Mouse (Mus musculus): Measurements from ENCODE around the gene Nfkbib. TPM values are rescaled to one million over a fixed set of nuclear protein-coding genes. Genes with fewer than 3 reads are reported as not detected.
A peak's percentile ranks its signal among the peaks of the same experiment; 100 is the strongest.

Gene Nfkbib
- polyA plus RNA-seq, 1 experiment from 2014 or later: 44.5 TPM

- peaks cover 7% of the 10 kb centered on the region; the same call in 1 of the 2 replicates for H3K4me1 ChIP-seq
- 0 out of 2 replicates have a peak, but pooled peaks cover 5% of the 10 kb centered on the region for H3K9me3 ChIP-seq
- WGBS: 7% methylated on average over 14 of the region's 14 CpGs
- peaks cover 5% of the 10 kb centered on the region for H3K27me3 ChIP-seq
- no peaks in the 10 kb centered on the region for H3K36me3 ChIP-seq
- 0 out of 2 replicates have a peak overlapping the region, but pooled peaks have one; percentile 10 for H3K4me2 ChIP-seq (replicated peaks)
- H3K27ac ChIP-seq (replicated peaks): no peak overlapping the region
- no peak for ATAC-seq (ENCODE audit: low FRiP score, low read depth)
- H3K4me3 ChIP-seq: no peak overlapping the region
- no peak overlapping the region for H3K9ac ChIP-seq (replicated peaks)
These were observed 40.7 kb downstream of the Nfkbib start for GRCm38 (mm10) chr7:28726600-28726999.

GRCm38 (mm10) chr7:28724613-28725012 lies 42.7 kb downstream of the Nfkbib start:
- Histone ChIP-seq H3K27ac (replicated peaks) (no peak overlapping the region), H3K4me2 (replicated peaks) (no peak overlapping the region), H3K36me3 (no peaks in the 10 kb centered on the region), H3K27me3 (no peaks in the 10 kb centered on the region; the same call in 1 of the 2 replicates), H3K4me3 (no peak overlapping the region), H3K4me1 (peaks cover 7% of the 10 kb centered on the region; the same call in 1 of the 2 replicates), H3K9ac (replicated peaks) (no peak overlapping the region), H3K9me3 (no peaks in the 10 kb centered on the region)
- 94% methylated on average over 2 of the region's 2 CpGs for WGBS
- no peak for ATAC-seq (ENCODE audit: low FRiP score, low read depth)

GRCm38 (mm10) chr7:28722079-28722478 lies 45.2 kb downstream of the Nfkbib start:
- H3K4me1 ChIP-seq: peaks cover 4% of the 10 kb centered on the region; the same call in 1 of the 2 replicates
- no peak overlapping the region for H3K27ac ChIP-seq (replicated peaks)
- no peaks in the 10 kb centered on the region for H3K36me3 ChIP-seq
- no peak overlapping the region for H3K4me3 ChIP-seq
- H3K4me2 ChIP-seq (replicated peaks): no peak overlapping the region
- H3K27me3 ChIP-seq: peaks cover 4% of the 10 kb centered on the region; the same call in 1 of the 2 replicates
- no peak overlapping the region for H3K9ac ChIP-seq (replicated peaks)
- ATAC-seq (ENCODE audit: low FRiP score, low read depth): no peak
- H3K9me3 ChIP-seq: no peaks in the 10 kb centered on the region
- 95% methylated on average over 7 of the region's 7 CpGs for WGBS

- ATAC-seq (ENCODE audit: low FRiP score, low read depth): no peak
- Histone ChIP-seq H3K4me3 (no peak overlapping the region), H3K4me2 (replicated peaks) (no peak overlapping the region), H3K36me3 (no peaks in the 10 kb centered on the region), H3K27me3 (peaks cover 7% of the 10 kb centered on the region; the same call in 1 of the 2 replicates), H3K4me1 (peaks cover 8% of the 10 kb centered on the region; the same call in 1 of the 2 replicates), H3K9me3 (no peaks in the 10 kb centered on the region), H3K9ac (replicated peaks) (no peak overlapping the region), H3K27ac (replicated peaks) (no peak overlapping the region)
- WGBS: 77% methylated on average over 3 of the region's 3 CpGs
These were observed 46.4 kb downstream of the Nfkbib start for GRCm38 (mm10) chr7:28720753-28721537.

- H3K4me3 ChIP-seq: no peak overlapping the region
- 86% methylated on average over 2 of the region's 2 CpGs for WGBS
- no peak overlapping the region for H3K4me2 ChIP-seq (replicated peaks)
- H3K4me1 ChIP-seq: peaks cover 8% of the 10 kb centered on the region; the same call in 1 of the 2 replicates
- no peak overlapping the region for H3K27ac ChIP-seq (replicated peaks)
- no peak overlapping the region for H3K9ac ChIP-seq (replicated peaks)
- peaks cover 7% of the 10 kb centered on the region; the same call in 1 of the 2 replicates for H3K27me3 ChIP-seq
- no peaks in the 10 kb centered on the region for H3K9me3 ChIP-seq
- ATAC-seq (ENCODE audit: low FRiP score, low read depth): no peak
- H3K36me3 ChIP-seq: no peaks in the 10 kb centered on the region
These were observed 47.7 kb downstream of the Nfkbib start for GRCm38 (mm10) chr7:28719650-28720049.

GRCm38 (mm10) chr7:28719159-28719558 lies 48.2 kb downstream of the Nfkbib start:
- no peak overlapping the region for H3K4me2 ChIP-seq (replicated peaks)
- H3K9ac ChIP-seq (replicated peaks): no peak overlapping the region
- no peaks in the 10 kb centered on the region for H3K9me3 ChIP-seq
- H3K4me3 ChIP-seq: no peak overlapping the region
- peaks cover 8% of the 10 kb centered on the region; the same call in 1 of the 2 replicates for H3K4me1 ChIP-seq
- H3K27me3 ChIP-seq: peaks cover 7% of the 10 kb centered on the region; the same call in 1 of the 2 replicates
- WGBS: 72% methylated on average over 4 of the region's 4 CpGs
- H3K27ac ChIP-seq (replicated peaks): no peak overlapping the region
- ATAC-seq (ENCODE audit: low FRiP score, low read depth): no peak
- H3K36me3 ChIP-seq: no peaks in the 10 kb centered on the region

- no peak overlapping the region for H3K27ac ChIP-seq (replicated peaks)
- no peaks in the 10 kb centered on the region for H3K36me3 ChIP-seq
- no peak overlapping the region for H3K9ac ChIP-seq (replicated peaks)
- 90% methylated on average over 10 of the region's 10 CpGs for WGBS
- peaks cover 7% of the 10 kb centered on the region; the same call in 1 of the 2 replicates for H3K27me3 ChIP-seq
- ATAC-seq (ENCODE audit: low FRiP score, low read depth): no peak
- H3K4me3 ChIP-seq: no peak overlapping the region
- H3K4me1 ChIP-seq: peaks cover 8% of the 10 kb centered on the region; the same call in 1 of the 2 replicates
- no peaks in the 10 kb centered on the region for H3K9me3 ChIP-seq
- H3K4me2 ChIP-seq (replicated peaks): no peak overlapping the region
These were observed 49.6 kb downstream of the Nfkbib start for GRCm38 (mm10) chr7:28717726-28718125.

- peak within 1 kb of the TSS; percentile 75 for H3K4me2 ChIP-seq (replicated peaks)
- ATAC-seq (ENCODE audit: low FRiP score, low read depth): peak; percentile 80; the same call in 1 of the 2 replicates
These were observed 50.6 kb downstream of the Nfkbib start, which contains the start of gene Fbxo17 for GRCm38 (mm10) chr7:28716590-28717281. Fbxo17 (plus strand) TSS chr7:28716804.

GRCm38 (mm10) chr7:28715598-28715997 lies 51.7 kb downstream of the Nfkbib start:
- Histone ChIP-seq H3K4me2 (replicated peaks) (no peak overlapping the region), H3K36me3 (no peaks in the 10 kb centered on the region), H3K27me3 (peaks cover 7% of the 10 kb centered on the region; the same call in 1 of the 2 replicates), H3K9me3 (no peaks in the 10 kb centered on the region), H3K9ac (replicated peaks) (no peak overlapping the region), H3K27ac (replicated peaks) (no peak overlapping the region), H3K4me3 (no peak overlapping the region), H3K4me1 (peaks cover 8% of the 10 kb centered on the region; the same call in 1 of the 2 replicates)
- 90% methylated on average over 2 of the region's 2 CpGs for WGBS
- no peak for ATAC-seq (ENCODE audit: low FRiP score, low read depth)

More at GRCm38 (mm10) chr7:28716590-28717281, 50.6 kb downstream of the Nfkbib start, which contains the start of gene Fbxo17:
- Histone ChIP-seq H3K27ac (replicated peaks) (no peak within 1 kb of the TSS), H3K36me3 (no peaks in the 10 kb centered on the region), H3K9me3 (no peaks in the 10 kb centered on the region), H3K4me1 (peaks cover 8% of the 10 kb centered on the region; the same call in 1 of the 2 replicates), H3K27me3 (peaks cover 7% of the 10 kb centered on the region; the same call in 1 of the 2 replicates), H3K9ac (replicated peaks) (peak within 1 kb of the TSS; percentile 61; the same call in 1 of the 2 replicates), H3K4me3 (peak within 1 kb of the TSS; percentile 45)
- 2% methylated on average over 36 of the region's 36 CpGs for WGBS

GRCm38 (mm10) chr7:28714667-28715066 lies 52.6 kb downstream of the Nfkbib start:
- 89% methylated on average over 5 of the region's 5 CpGs for WGBS
- H3K4me2 ChIP-seq (replicated peaks): no peak overlapping the region

GRCm38 (mm10) chr7:28710962-28711361 lies 56.4 kb downstream of the Nfkbib start:
- WGBS: 63% methylated on average over 3 of the region's 3 CpGs
- H3K27ac ChIP-seq (replicated peaks): no peak overlapping the region
- no peak overlapping the region for H3K9ac ChIP-seq (replicated peaks)
- no peaks in the 10 kb centered on the region for H3K4me1 ChIP-seq
- no peak for ATAC-seq (ENCODE audit: low FRiP score, low read depth)
- H3K9me3 ChIP-seq: no peaks in the 10 kb centered on the region
- no peak overlapping the region for H3K4me3 ChIP-seq
- no peak overlapping the region for H3K4me2 ChIP-seq (replicated peaks)
- H3K36me3 ChIP-seq: no peaks in the 10 kb centered on the region
- H3K27me3 ChIP-seq: no peaks in the 10 kb centered on the region

More at GRCm38 (mm10) chr7:28714667-28715066, 52.6 kb downstream of the Nfkbib start:
- no peaks in the 10 kb centered on the region for H3K36me3 ChIP-seq
- no peak overlapping the region for H3K9ac ChIP-seq (replicated peaks)
- H3K27me3 ChIP-seq: peaks cover 7% of the 10 kb centered on the region; the same call in 1 of the 2 replicates
- ATAC-seq (ENCODE audit: low FRiP score, low read depth): no peak
- H3K4me1 ChIP-seq: peaks cover 8% of the 10 kb centered on the region; the same call in 1 of the 2 replicates
- no peak overlapping the region for H3K4me3 ChIP-seq
- H3K27ac ChIP-seq (replicated peaks): no peak overlapping the region
- no peaks in the 10 kb centered on the region for H3K9me3 ChIP-seq
